Mouse (Mus musculus) MEL (cell line): ENCODE data around the gene Gckr. TPM values are rescaled to one million over a fixed set of nuclear protein-coding genes. Genes with fewer than 3 reads are reported as not detected.

ENCODE experiments used
- DNase-seq: peaks from one replicate; pipeline ENCODE4 v3.0.0; 2011; ENCODE audit warnings: low read depth, low spot score
- H3K27ac ChIP-seq: 2 replicates; pipeline ENCODE4 v1.5.1; 2012; ENCODE audit warnings: low read depth, mild to moderate bottlenecking, control low read depth, low read length, moderate library complexity; ENCODE audit not compliant: control insufficient read depth
- H3K27me3 ChIP-seq, 2 experiments: fragments of 150-350 bp in 1 of 2; sonication (generic) in 1 of 2; 2 replicates each; pipeline ENCODE4 v1.6.1; 2012; ENCODE audit warnings: low read length in 2 of 2, mild to moderate bottlenecking in 2 of 2, improper control_type of control experiment in 1 of 2, moderate library complexity in 1 of 2; ENCODE audit not compliant: insufficient read depth in 2 of 2, control insufficient read depth in 1 of 2
- H3K36me3 ChIP-seq, 2 experiments: 2 replicates each; pipeline ENCODE4 v1.6.1; 2012 to 2014; ENCODE audit warnings: low read length in 2 of 2, improper control_type of control experiment in 1 of 2, inconsistent platforms in 1 of 2, mild to moderate bottlenecking in 1 of 2; ENCODE audit not compliant: insufficient read depth in 2 of 2, control insufficient read depth in 1 of 2
- H3K4me1 ChIP-seq, 2 experiments: fragments of 150-350 bp in 1 of 2; sonication (generic) in 1 of 2; 2 replicates each; pipeline ENCODE4 v1.6.1; 2012; ENCODE audit warnings: low read length in 2 of 2, improper control_type of control experiment in 1 of 2, mild to moderate bottlenecking in 1 of 2; ENCODE audit not compliant: insufficient read depth in 2 of 2, control insufficient read depth in 1 of 2
- H3K4me3 ChIP-seq, 2 experiments: fragments of 150-350 bp in 1 of 2; sonication (generic) in 1 of 2; 2 replicates each; pipeline ENCODE4 v1.5.1; 2012; ENCODE audit warnings: low read depth in 2 of 2, low read length in 2 of 2, mild to moderate bottlenecking in 2 of 2, moderate library complexity in 2 of 2, control low read depth in 1 of 2, improper control_type of control experiment in 1 of 2; ENCODE audit not compliant: control insufficient read depth in 1 of 2, insufficient read depth in 1 of 2
- H3K79me2 ChIP-seq: 2 replicates; pipeline ENCODE4 v1.6.1; 2012; ENCODE audit warnings: mild to moderate bottlenecking, low read length, moderate library complexity; ENCODE audit not compliant: control insufficient read depth, poor library complexity, insufficient read depth
- H3K9ac ChIP-seq: 2 replicates; pipeline ENCODE4 v1.6.1; 2012; ENCODE audit warnings: low read depth, mild to moderate bottlenecking, control low read depth, low read length, moderate library complexity; ENCODE audit not compliant: control insufficient read depth, poor library complexity, severe bottlenecking
- H3K9me3 ChIP-seq: fragments of 150-350 bp; sonication (generic); replicated peaks from 2 replicates; pipeline ENCODE4 v1.6.1; 2012; ENCODE audit warnings: mild to moderate bottlenecking, low read length, improper control_type of control experiment, moderate library complexity; ENCODE audit not compliant: insufficient read depth
- CHD2 ChIP-seq: IDR thresholded peaks from 2 replicates; pipeline ENCODE4 v1.6.1; 2011; ENCODE audit warnings: low read length, improper control_type of control experiment
- CTCF ChIP-seq, 3 experiments: IDR thresholded peaks in 2 of 3; conservative IDR thresholded peaks in 1 of 3; 2 replicates each; pipeline ENCODE4 v1.5.1; 2011 to 2012; ENCODE audit warnings: low read length in 3 of 3, low read depth in 2 of 3, mild to moderate bottlenecking in 2 of 3, improper control_type of control experiment in 1 of 3, inconsistent platforms in 1 of 3, mixed read lengths in 1 of 3, moderate library complexity in 1 of 3; ENCODE audit not compliant: control insufficient read depth in 1 of 3, insufficient read depth in 1 of 3, poor library complexity in 1 of 3, severe bottlenecking in 1 of 3
- KAT2A ChIP-seq: conservative IDR thresholded peaks from 2 replicates; pipeline ENCODE4 v1.6.1; 2012; ENCODE audit warnings: low read depth, low read length, improper control_type of control experiment, inconsistent platforms
- MAX ChIP-seq: IDR thresholded peaks from 2 replicates; pipeline ENCODE4 v1.6.1; 2011; ENCODE audit warnings: low read length, improper control_type of control experiment
- MEF2A ChIP-seq: IDR thresholded peaks from 2 replicates; pipeline ENCODE4 v1.6.1; 2014; ENCODE audit warnings: low read depth, mild to moderate bottlenecking, inconsistent platforms, low read length, improper control_type of control experiment; ENCODE audit not compliant: poor library complexity, insufficient replicate concordance, severe bottlenecking; ENCODE audit errors: extremely low read depth
- MXI1 ChIP-seq: IDR thresholded peaks from 2 replicates; pipeline ENCODE4 v1.6.1; 2011; ENCODE audit warnings: mild to moderate bottlenecking, low read depth, low read length, improper control_type of control experiment
- MYC ChIP-seq: IDR thresholded peaks from 2 replicates; pipeline ENCODE4 v1.6.1; 2011; ENCODE audit warnings: low read depth, mild to moderate bottlenecking, low read length, improper control_type of control experiment, moderate library complexity
- POLR2AphosphoS2 ChIP-seq: IDR thresholded peaks from 2 replicates; pipeline ENCODE4 v1.6.1; 2011; ENCODE audit warnings: low read length, improper control_type of control experiment
- SIN3A ChIP-seq: IDR thresholded peaks from 2 replicates; pipeline ENCODE4 v1.6.1; 2012; ENCODE audit warnings: low read length, improper control_type of control experiment, inconsistent platforms
- TCF12 ChIP-seq: IDR thresholded peaks from 2 replicates; pipeline ENCODE4 v1.6.1; 2014; ENCODE audit warnings: low read depth, mild to moderate bottlenecking, inconsistent platforms, low read length, improper control_type of control experiment, moderate library complexity
- ZC3H11A ChIP-seq: IDR thresholded peaks from 2 replicates; pipeline ENCODE4 v1.6.1; 2012; ENCODE audit warnings: low read depth, mild to moderate bottlenecking, inconsistent platforms, low read length, improper control_type of control experiment
- ZNF384 ChIP-seq: IDR thresholded peaks from 2 replicates; pipeline ENCODE4 v1.6.1; 2012; ENCODE audit warnings: low read depth, mild to moderate bottlenecking, inconsistent platforms, low read length, improper control_type of control experiment
- polyA plus RNA-seq, 2 experiments: library from polyadenylated mRNA; stranded (reverse) in 1 of 2; unstranded in 1 of 2; fragments of >175 nt in 1 of 2; fragments of >200 nt in 1 of 2; gene quantifications; 2 replicates each; pipeline versions ENCODE4 v1.2.1 to v1.2.4; 2012; ENCODE audit warnings: low replicate concordance in 2 of 2, low read depth in 1 of 2; ENCODE audit not compliant: insufficient read length in 2 of 2, insufficient read depth in 1 of 2, missing spikeins in 1 of 2
- total RNA-seq: library from RNA; depleted of rRNA; stranded (reverse); fragments of 300-350 nt; gene quantifications from 2 replicates; pipeline ENCODE4 v1.2.3, GENCODE M21; 2012

Gckr gene
- total and polyA plus RNA-seq, 3 experiments, result 0.04 to 0.19 TPM; not detected in 1

DNA sequence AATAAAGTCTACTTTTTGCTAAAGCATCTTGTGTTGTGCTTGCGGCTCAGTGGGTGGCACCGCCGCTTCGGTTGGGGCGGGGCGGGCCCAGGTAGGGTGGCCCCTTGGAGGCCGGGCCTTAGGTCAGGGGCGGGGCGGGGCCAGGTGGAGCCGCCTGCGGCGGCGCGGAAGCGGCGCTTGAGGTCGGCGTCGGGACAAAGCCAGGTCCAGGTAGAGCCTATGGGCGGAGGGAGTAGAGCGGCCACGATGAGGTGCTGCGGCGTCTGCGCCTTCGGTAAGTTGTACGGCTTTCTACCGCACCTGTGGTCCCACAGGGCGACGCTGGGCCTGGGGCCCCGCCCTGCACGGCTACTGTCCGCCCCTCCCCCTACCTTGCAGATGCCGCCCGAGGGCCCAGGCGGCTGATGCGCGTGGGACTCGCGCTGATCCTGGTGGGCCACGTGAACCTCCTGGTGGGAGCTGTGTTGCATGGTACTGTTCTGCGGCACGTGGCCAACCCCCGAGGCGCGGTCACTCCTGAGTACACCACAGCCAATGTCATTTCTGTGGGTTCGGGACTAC lies 45.6 kb upstream of the Gckr start, which contains the start of gene Krtcap3:
Krtcap3 (plus strand) TSS at position 151 of the 561 bp plus-strand sequence.
- no peak for DNase-seq
- TF ChIP-seq CHD2 (no peak), MXI1 (no peak), MYC (no peak), ZC3H11A (no peak), MAX (no peak), SIN3A (no peak), TCF12 (no peak), ZNF384 (no peak)
- H3K4me1 ChIP-seq, result no peaks in the 10 kb centered on the region
- H3K79me2 ChIP-seq, result no peaks in the 10 kb centered on the region
- no peak within 1 kb of the TSS for H3K9ac ChIP-seq
- H3K36me3 ChIP-seq, result peaks cover 0 to 15% of the 10 kb centered on the region in 2 experiments; a peak in 2 of 4 replicates
- no peaks in the 10 kb centered on the region for H3K9me3 ChIP-seq
- H3K27ac ChIP-seq, result no peak within 1 kb of the TSS
- H3K4me3 ChIP-seq, result no peak within 1 kb of the TSS
- no peaks in the 10 kb centered on the region for H3K27me3 ChIP-seq

- no peak overlapping the region for H3K27ac ChIP-seq
- H3K9me3 ChIP-seq, result no peaks in the 10 kb centered on the region
- no peak for DNase-seq
- TF ChIP-seq MEF2A (no peak), KAT2A (no peak)
- no peaks in the 10 kb centered on the region for H3K79me2 ChIP-seq
- peaks cover 0 to 15% of the 10 kb centered on the region in 2 experiments; a peak in 2 of 4 replicates for H3K36me3 ChIP-seq
- H3K4me1 ChIP-seq, result no peaks in the 10 kb centered on the region
- no peaks in the 10 kb centered on the region for H3K27me3 ChIP-seq
- no peak overlapping the region for H3K9ac ChIP-seq
- H3K4me3 ChIP-seq, result no peak overlapping the region
Observed at GRCm38 (mm10) chr5:31252151-31252550, 45.1 kb upstream of the Gckr start.

DNA sequence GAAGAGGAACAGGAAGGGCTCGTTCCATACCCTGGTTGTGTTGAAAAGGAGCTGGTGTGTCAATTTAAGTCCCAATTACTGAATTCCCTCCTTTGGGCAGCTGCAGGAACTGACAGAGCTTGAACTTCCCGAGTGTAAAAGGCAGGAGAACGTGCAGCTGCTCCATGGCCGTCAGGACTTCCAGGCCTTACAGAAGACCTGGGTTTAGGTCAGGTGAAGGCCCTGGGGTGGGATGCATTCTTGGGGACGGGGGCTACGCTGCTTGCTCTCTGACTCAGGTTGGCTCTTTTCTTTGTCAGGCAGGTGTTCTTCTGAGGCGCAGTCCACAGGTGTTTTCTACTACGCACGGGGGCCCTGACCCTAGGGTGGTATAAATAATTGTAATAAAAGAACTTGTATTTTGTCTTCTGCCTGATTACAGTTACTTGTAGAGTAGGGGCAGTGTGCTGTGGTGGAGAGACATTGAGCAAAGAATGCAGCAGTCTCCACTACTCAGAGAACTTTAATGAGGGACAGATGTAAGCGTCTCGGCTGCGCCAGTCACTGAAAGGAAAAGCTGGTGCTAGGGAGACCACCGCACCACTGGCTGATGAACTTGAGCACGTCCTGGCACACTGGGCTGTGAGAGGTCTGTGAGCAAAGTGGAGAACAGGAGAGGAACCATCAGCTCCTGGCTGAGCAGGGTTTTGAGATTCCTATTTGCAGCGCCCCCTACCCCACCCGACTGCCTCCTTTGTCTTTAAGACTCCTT lies 44.3 kb upstream of the Gckr start:
- Histone ChIP-seq H3K9me3 (no peaks in the 10 kb centered on the region), H3K4me3 (no peak overlapping the region), H3K4me1 (no peaks in the 10 kb centered on the region), H3K79me2 (no peaks in the 10 kb centered on the region), H3K27me3 (no peaks in the 10 kb centered on the region), H3K9ac (no peak overlapping the region), H3K27ac (no peak overlapping the region), H3K36me3 (peaks cover 0 to 10% of the 10 kb centered on the region in 2 experiments; a peak in 2 of 4 replicates)
- DNase-seq, result no peak
- TF ChIP-seq CTCF (IDR thresholded peaks at IDR 0.05 in 2 of 3, conservative IDR thresholded peaks at IDR 0.05 in 1 of 3; ENCODE audit: control insufficient read depth in 1 of 3, insufficient read depth in 1 of 3, low read depth in 2 of 3, low read length in 3 of 3, poor library complexity in 1 of 3, severe bottlenecking in 1 of 3) (peak in 2 of 3 experiments; percentile 8 to 15; a peak in 1 of 6 replicates), POLR2AphosphoS2 (no peak)
